Mouse (Mus musculus) heart, embryonic 16.5 days (tissue): Measurements from ENCODE around the gene Prpf8. TPM values are rescaled to one million over a fixed set of nuclear protein-coding genes. Genes with fewer than 3 reads are reported as not detected.

Experiments
- ATAC-seq: fragments of 200-750 bp; cut with Nextera tagmentation; replicated peaks from 2 replicates; pipeline ENCODE4 v1.8.0; 2017; ENCODE audit warnings: moderate number of reproducible peaks; ENCODE audit not compliant: insufficient read depth, low FRiP score; ENCODE audit errors: extremely low read depth
- H3K27ac ChIP-seq: fragments of 300-500 bp; sonication (generic); 2 replicates; pipeline ENCODE4 v1.5.1; 2014; ENCODE audit warnings: mild to moderate bottlenecking, low read length, control low read depth, moderate library complexity
- H3K27me3 ChIP-seq: fragments of 300-500 bp; sonication (generic); 2 replicates; pipeline ENCODE4 v1.6.1; 2014; ENCODE audit warnings: low read length, mixed read lengths; ENCODE audit not compliant: control insufficient read depth, insufficient read depth
- H3K36me3 ChIP-seq: fragments of 300-500 bp; sonication (generic); 2 replicates; pipeline ENCODE4 v1.6.1; 2014; ENCODE audit not compliant: control insufficient read depth, insufficient read depth
- H3K4me1 ChIP-seq: fragments of 300-500 bp; sonication (generic); 2 replicates; pipeline ENCODE4 v1.6.1; 2014; ENCODE audit warnings: low read length, mixed read lengths; ENCODE audit not compliant: control insufficient read depth, insufficient read depth
- H3K4me2 ChIP-seq: fragments of 300-500 bp; sonication (generic); 2 replicates; pipeline ENCODE4 v1.6.1; 2014; ENCODE audit warnings: low read depth, mild to moderate bottlenecking, control low read depth, low read length
- H3K4me3 ChIP-seq: fragments of 300-500 bp; sonication (generic); 2 replicates; pipeline ENCODE4 v1.5.1; 2014; ENCODE audit warnings: mild to moderate bottlenecking, control low read depth, low read length
- H3K9ac ChIP-seq: fragments of 300-500 bp; sonication (generic); 2 replicates; pipeline ENCODE4 v1.6.1; 2014; ENCODE audit warnings: low read length, control low read depth
- H3K9me3 ChIP-seq: fragments of 300-500 bp; sonication (generic); replicated peaks from 2 replicates; pipeline ENCODE4 v1.6.1; 2016; ENCODE audit warnings: low read length; ENCODE audit not compliant: control insufficient read depth
- WGBS: fragments of 180-500 bp; shearing (Covaris S2); extraction: QIAGEN DNeasy Blood & Tissue Kit; methylation state at CpG from one replicate; pipeline ENCODE4 v1.1.7; 2014; 5-methylcytosine and 5-hydroxymethylcytosine counted together
- polyA plus RNA-seq: library from polyadenylated mRNA; unstranded; fragments of >200 nt; fragmentation: Nextera tagmentation; extraction: Ambion mirVana; gene quantifications from 2 replicates; pipeline ENCODE4 v1.2.1, GENCODE M21; 2015

Prpf8 gene
- polyA plus RNA-seq, 1 experiment from 2014 or later = 31.4 TPM

- Histone ChIP-seq H3K9ac (no peak overlapping the region), H3K9me3 (no peaks in the 10 kb centered on the region), H3K4me2 (no peak overlapping the region), H3K27me3 (no peaks in the 10 kb centered on the region), H3K36me3 (peaks cover 2% of the 10 kb centered on the region), H3K4me1 (no peaks in the 10 kb centered on the region), H3K4me3 (no peak overlapping the region), H3K27ac (no peak overlapping the region)
- ATAC-seq = no peak
- WGBS = 80% methylated on average over 4 of the region's 4 CpGs
Measured at GRCm38 (mm10) chr11:75521609-75522008, 35.0 kb downstream of the Prpf8 start.

GRCm38 (mm10) chr11:75522793-75523192 lies 36.2 kb downstream of the Prpf8 start:
- no peaks in the 10 kb centered on the region for H3K27me3 ChIP-seq
- H3K4me2 ChIP-seq = no peak overlapping the region
- H3K27ac ChIP-seq = no peak overlapping the region
- H3K4me1 ChIP-seq = no peaks in the 10 kb centered on the region
- no peak overlapping the region for H3K9ac ChIP-seq
- 75% methylated on average over 2 of the region's 2 CpGs for WGBS
- no peak for ATAC-seq
- no peaks in the 10 kb centered on the region for H3K9me3 ChIP-seq
- no peaks in the 10 kb centered on the region for H3K36me3 ChIP-seq
- H3K4me3 ChIP-seq = no peak overlapping the region

DNA sequence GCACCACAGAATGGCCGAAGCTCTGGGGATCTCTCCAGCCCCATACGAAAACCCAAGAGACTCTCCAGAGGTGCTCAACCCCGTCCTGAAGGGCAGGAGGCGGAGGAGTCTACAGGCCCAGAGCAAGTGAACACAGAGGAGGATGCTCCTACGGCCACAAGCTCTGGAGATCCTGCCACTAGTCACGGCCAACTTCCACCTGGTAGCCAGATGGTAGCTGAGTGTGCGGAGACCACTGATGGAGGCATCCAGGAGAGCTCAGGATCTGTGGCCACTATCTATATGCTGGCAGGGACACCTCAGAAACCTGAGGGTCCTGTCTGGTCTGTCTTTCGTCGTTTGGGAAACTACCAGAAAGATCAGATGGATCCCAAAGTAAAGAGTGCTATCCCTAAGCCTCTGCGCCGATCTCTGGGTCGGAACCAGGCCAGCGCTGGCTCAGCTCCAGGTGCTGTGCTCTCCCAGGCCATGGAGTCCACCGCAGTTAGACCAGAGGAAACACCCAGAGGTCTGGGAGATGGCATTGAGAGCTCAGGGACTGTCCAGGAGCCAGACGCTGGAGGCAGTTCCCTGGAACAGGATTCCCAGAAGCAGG lies 39.0 kb downstream of the Prpf8 start:
- WGBS = 82% methylated on average over 15 of the region's 15 CpGs
- no peaks in the 10 kb centered on the region for H3K36me3 ChIP-seq
- no peak overlapping the region for H3K4me2 ChIP-seq
- no peaks in the 10 kb centered on the region for H3K27me3 ChIP-seq
- H3K4me3 ChIP-seq = no peak overlapping the region
- no peaks in the 10 kb centered on the region for H3K4me1 ChIP-seq
- H3K9me3 ChIP-seq = no peaks in the 10 kb centered on the region
- no peak overlapping the region for H3K27ac ChIP-seq
- H3K9ac ChIP-seq = no peak overlapping the region
- no peak for ATAC-seq

DNA sequence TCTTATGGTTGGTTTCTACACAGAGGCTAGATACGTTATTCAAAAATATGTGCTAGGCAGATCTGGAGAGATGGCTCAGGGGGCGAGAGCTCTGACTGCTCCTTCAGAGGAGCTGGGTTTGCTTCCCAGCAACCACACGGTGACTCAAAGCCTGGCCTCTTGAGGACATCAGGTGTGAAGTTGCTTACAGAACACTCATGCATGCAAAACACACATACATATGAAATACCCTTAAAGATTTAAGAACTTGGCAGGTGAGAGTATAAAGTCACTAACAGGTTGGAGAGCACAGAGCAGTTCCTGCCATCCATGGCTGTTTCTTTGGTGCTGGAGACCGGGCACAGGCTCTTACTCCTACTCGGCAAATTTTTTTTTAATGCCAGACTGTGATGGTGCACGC lies 40.3 kb downstream of the Prpf8 start:
- no peak overlapping the region for H3K4me3 ChIP-seq
- no peak overlapping the region for H3K4me2 ChIP-seq
- 87% methylated on average over 6 of the region's 6 CpGs for WGBS
- no peak overlapping the region for H3K27ac ChIP-seq
- no peaks in the 10 kb centered on the region for H3K4me1 ChIP-seq
- no peaks in the 10 kb centered on the region for H3K27me3 ChIP-seq
- no peaks in the 10 kb centered on the region for H3K9me3 ChIP-seq
- H3K9ac ChIP-seq = no peak overlapping the region
- ATAC-seq = no peak
- H3K36me3 ChIP-seq = no peaks in the 10 kb centered on the region

GRCm38 (mm10) chr11:75529771-75530170 lies 43.2 kb downstream of the Prpf8 start:
- H3K36me3 ChIP-seq = no peaks in the 10 kb centered on the region
- WGBS = 41% methylated on average over 4 of the region's 4 CpGs
- no peak for ATAC-seq
- no peak overlapping the region for H3K9ac ChIP-seq
- no peaks in the 10 kb centered on the region for H3K27me3 ChIP-seq
- no peak overlapping the region for H3K4me3 ChIP-seq
- no peak overlapping the region for H3K27ac ChIP-seq
- no peak overlapping the region for H3K4me2 ChIP-seq
- H3K9me3 ChIP-seq = no peaks in the 10 kb centered on the region
- peaks cover 11% of the 10 kb centered on the region for H3K4me1 ChIP-seq

DNA sequence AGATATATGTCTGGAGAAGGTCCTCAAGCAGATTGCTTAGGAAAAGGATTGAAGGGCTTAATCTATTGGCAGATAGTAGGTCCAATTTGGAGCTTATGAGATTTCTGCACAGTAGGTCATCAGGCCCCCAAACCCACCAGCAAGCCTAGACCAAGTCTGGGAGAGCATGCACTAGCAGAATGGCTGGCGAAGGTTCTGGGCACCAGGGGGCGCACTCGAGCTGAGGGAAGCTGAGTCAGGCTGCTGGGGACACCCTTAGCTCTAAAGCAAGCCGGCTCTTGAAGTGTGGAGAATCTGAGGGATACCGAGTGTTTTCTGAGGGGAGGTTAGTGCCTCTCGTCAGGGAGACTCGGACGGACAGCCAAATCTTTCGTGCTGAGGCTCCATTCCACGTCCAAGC lies 43.7 kb downstream of the Prpf8 start:
- Histone ChIP-seq H3K27me3 (no peaks in the 10 kb centered on the region), H3K4me1 (peaks cover 16% of the 10 kb centered on the region), H3K4me3 (peak overlapping the region; percentile 70), H3K4me2 (peak overlapping the region; percentile 96), H3K9ac (peak overlapping the region; percentile 76), H3K27ac (no peak overlapping the region), H3K9me3 (no peaks in the 10 kb centered on the region), H3K36me3 (no peaks in the 10 kb centered on the region)
- ATAC-seq = peak; percentile 28; the same call in 1 of the 2 replicates
- under 1% methylated on average over 10 of the region's 10 CpGs for WGBS

- Histone ChIP-seq H3K27me3 (no peaks in the 10 kb centered on the region), H3K4me3 (peak overlapping the region; percentile 70), H3K27ac (peak overlapping the region; percentile 20; the same call in 1 of the 2 replicates), H3K4me1 (peaks cover 19% of the 10 kb centered on the region), H3K9me3 (no peaks in the 10 kb centered on the region), H3K4me2 (peak overlapping the region; percentile 96), H3K9ac (peak overlapping the region; percentile 76), H3K36me3 (no peaks in the 10 kb centered on the region)
- ATAC-seq = no peak
- under 1% methylated on average over 31 of the region's 31 CpGs for WGBS
Measured at GRCm38 (mm10) chr11:75530845-75531373, 44.3 kb downstream of the Prpf8 start.

GRCm38 (mm10) chr11:75531469-75532242 lies 45.0 kb downstream of the Prpf8 start, which contains the start of gene Slc43a2:
Slc43a2 (plus strand) TSS chr11:75531694.
- Histone ChIP-seq H3K27ac (peak within 1 kb of the TSS; percentile 63), H3K27me3 (no peaks in the 10 kb centered on the region), H3K9me3 (no peaks in the 10 kb centered on the region), H3K36me3 (no peaks in the 10 kb centered on the region), H3K9ac (peak within 1 kb of the TSS; percentile 77), H3K4me1 (peaks cover 19% of the 10 kb centered on the region), H3K4me2 (peak within 1 kb of the TSS; percentile 96), H3K4me3 (peak within 1 kb of the TSS; percentile 70)
- under 1% methylated on average over 62 of the region's 62 CpGs for WGBS
- peak; percentile 86 for ATAC-seq
